Mouse (Mus musculus) thymus, adult 2 months (tissue): Measurements from ENCODE around the gene Cox7a2l. TPM values are rescaled to one million over a fixed set of nuclear protein-coding genes. Genes with fewer than 3 reads are reported as not detected.

Experiments used
- DNase-seq: peaks from one replicate; pipeline ENCODE4 v3.0.0; 2021
- H3K27ac ChIP-seq: fragments of 200-500 bp; 2 replicates; pipeline ENCODE4 v1.5.1; 2012; ENCODE audit warnings: low read length, control low read depth; ENCODE audit not compliant: control insufficient read depth, insufficient read depth
- H3K27me3 ChIP-seq: fragments of 200-500 bp; 2 replicates; pipeline ENCODE4 v1.6.1; 2012; ENCODE audit warnings: mild to moderate bottlenecking, low read length, moderate library complexity, mixed read lengths; ENCODE audit not compliant: control insufficient read depth, insufficient read depth
- H3K36me3 ChIP-seq: fragments of 200-500 bp; 2 replicates; pipeline ENCODE4 v1.6.1; 2012; ENCODE audit warnings: mild to moderate bottlenecking, low read length, moderate library complexity; ENCODE audit not compliant: control insufficient read depth, insufficient read depth
- H3K4me1 ChIP-seq: fragments of 200-500 bp; replicated peaks from 2 replicates; pipeline ENCODE4 v1.6.1; 2012; ENCODE audit warnings: low read length; ENCODE audit not compliant: control insufficient read depth, insufficient read depth
- H3K4me3 ChIP-seq: fragments of 200-500 bp; 2 replicates; pipeline ENCODE4 v1.5.1; 2012; ENCODE audit warnings: mild to moderate bottlenecking, low read length, control low read depth, moderate library complexity; ENCODE audit not compliant: control insufficient read depth, insufficient read depth
- CTCF ChIP-seq: fragments of 200-500 bp; IDR thresholded peaks from 2 replicates; pipeline ENCODE4 v1.5.1; 2012; ENCODE audit warnings: mild to moderate bottlenecking, control low read depth, low read length, moderate library complexity, borderline replicate concordance; ENCODE audit not compliant: control insufficient read depth, poor library complexity, insufficient read depth; ENCODE audit errors: extremely low read depth
- POLR2A ChIP-seq: fragments of 200-500 bp; IDR thresholded peaks from 2 replicates; pipeline ENCODE4 v1.6.1; 2012; ENCODE audit warnings: mild to moderate bottlenecking, low read length, control low read depth, moderate library complexity; ENCODE audit not compliant: control insufficient read depth, poor library complexity, insufficient read depth; ENCODE audit errors: extremely low read depth
- WGBS: fragments of 180-500 bp; shearing (Covaris S2); methylation state at CpG from one replicate; pipeline ENCODE4 v1.1.7; 2018; 5-methylcytosine and 5-hydroxymethylcytosine counted together
- polyA plus RNA-seq: library from polyadenylated mRNA; depleted of rRNA; stranded (reverse); fragments of >200 nt; gene quantifications from 2 replicates; pipeline ENCODE4 v1.2.3, GENCODE M21; 2012

The Cox7a2l gene
- polyA plus RNA-seq, 1 experiment: 151 TPM

GRCm38 (mm10) chr17:83513655-83514212 lies 3.4 kb downstream of the Cox7a2l start:
- Histone ChIP-seq H3K36me3 (no peaks in the 10 kb centered on the region), H3K27me3 (no peaks in the 10 kb centered on the region), H3K4me3 (peak overlapping the region; percentile 96), H3K27ac (no peak overlapping the region; the same call in 1 of the 2 replicates), H3K4me1 (peaks cover 4% of the 10 kb centered on the region; the same call in 1 of the 2 replicates)
- no peak for DNase-seq
- TF ChIP-seq POLR2A (no peak), CTCF (no peak)
- under 1% methylated on average over 24 of the region's 24 CpGs for WGBS

- no peak overlapping the region for H3K27ac ChIP-seq
- no peak for DNase-seq
- peaks cover 4% of the 10 kb centered on the region; the same call in 1 of the 2 replicates for H3K4me1 ChIP-seq
- no peak overlapping the region for H3K4me3 ChIP-seq
- 52% methylated on average over 3 of the region's 3 CpGs for WGBS
- no peaks in the 10 kb centered on the region for H3K27me3 ChIP-seq
- H3K36me3 ChIP-seq: no peaks in the 10 kb centered on the region
- TF ChIP-seq POLR2A (no peak), CTCF (no peak)
Measured at GRCm38 (mm10) chr17:83512130-83512529, 5.0 kb downstream of the Cox7a2l start.

GRCm38 (mm10) chr17:83503693-83504092 lies 13.4 kb downstream of the Cox7a2l start:
- DNase-seq: no peak
- TF ChIP-seq POLR2A (no peak), CTCF (no peak)
- 96% methylated on average over 2 of the region's 2 CpGs for WGBS
- Histone ChIP-seq H3K4me1 (no peaks in the 10 kb centered on the region), H3K36me3 (peaks cover 20% of the 10 kb centered on the region), H3K4me3 (no peak overlapping the region), H3K27ac (no peak overlapping the region), H3K27me3 (no peaks in the 10 kb centered on the region)

GRCm38 (mm10) chr17:83499692-83500091 lies 17.4 kb downstream of the Cox7a2l start:
- Histone ChIP-seq H3K4me1 (no peaks in the 10 kb centered on the region), H3K27me3 (no peaks in the 10 kb centered on the region), H3K4me3 (no peak overlapping the region), H3K36me3 (peaks cover 20% of the 10 kb centered on the region), H3K27ac (no peak overlapping the region)
- no peak for DNase-seq
- WGBS: 92% methylated on average over 4 of the region's 4 CpGs
- TF ChIP-seq POLR2A (no peak), CTCF (no peak)

GRCm38 (mm10) chr17:83498889-83499288 lies 18.2 kb downstream of the Cox7a2l start:
- DNase-seq: no peak
- no peak overlapping the region for H3K4me3 ChIP-seq
- WGBS: 98% methylated on average over 5 of the region's 5 CpGs
- no peaks in the 10 kb centered on the region for H3K27me3 ChIP-seq
- no peak overlapping the region for H3K27ac ChIP-seq
- H3K4me1 ChIP-seq: no peaks in the 10 kb centered on the region
- peaks cover 20% of the 10 kb centered on the region for H3K36me3 ChIP-seq
- TF ChIP-seq CTCF (no peak), POLR2A (no peak)

- WGBS: 91% methylated on average over 3 of the region's 3 CpGs
- no peak for DNase-seq
- no peaks in the 10 kb centered on the region for H3K27me3 ChIP-seq
- H3K4me1 ChIP-seq: no peaks in the 10 kb centered on the region
- no peak overlapping the region for H3K27ac ChIP-seq
- H3K36me3 ChIP-seq: no peaks in the 10 kb centered on the region
- H3K4me3 ChIP-seq: no peak overlapping the region
- TF ChIP-seq CTCF: no peak
- TF ChIP-seq POLR2A: no peak
Measured at GRCm38 (mm10) chr17:83487762-83488161, 29.4 kb downstream of the Cox7a2l start.

- TF ChIP-seq CTCF (no peak), POLR2A (no peak)
- no peak for DNase-seq
- H3K27me3 ChIP-seq: no peaks in the 10 kb centered on the region
- H3K36me3 ChIP-seq: peaks cover 4% of the 10 kb centered on the region; the same call in 1 of the 2 replicates
- 90% methylated on average over 2 of the region's 2 CpGs for WGBS
- no peak overlapping the region for H3K27ac ChIP-seq
- H3K4me3 ChIP-seq: no peak overlapping the region
- no peaks in the 10 kb centered on the region for H3K4me1 ChIP-seq
Measured at GRCm38 (mm10) chr17:83483784-83484183, 33.3 kb downstream of the Cox7a2l start.
